Mouse (Mus musculus) WW6 (cell line): ENCODE data around the gene Stx8.

Experiments
- DNase-seq: peaks from one replicate; pipeline ENCODE4 v3.0.0-alpha.2; 2013; ENCODE audit warnings: low read depth, low spot score

Stx8 gene

DNA sequence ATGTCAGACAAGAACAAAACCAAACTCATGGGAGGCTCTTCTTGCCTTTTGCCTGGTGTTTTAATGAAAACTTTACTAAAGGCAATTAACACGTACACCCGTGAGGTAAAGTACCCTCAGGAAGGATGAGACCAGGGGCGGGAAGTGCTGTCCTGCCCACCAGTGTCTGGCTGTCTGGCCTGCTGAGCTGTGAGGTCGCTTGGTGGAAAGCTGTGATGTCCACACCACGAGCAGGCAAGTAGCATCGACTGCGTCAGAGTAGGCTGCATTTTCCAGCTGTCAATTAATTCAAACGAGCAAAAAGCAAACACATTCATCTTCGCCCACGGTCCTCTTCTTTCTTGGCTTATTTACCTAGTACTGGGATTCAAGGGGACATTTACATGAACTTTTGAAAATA is 232.7 kb downstream of the Stx8 start:
- DNase-seq: no peak

GRCm38 (mm10) chr11:68199103-68199502 is 233.1 kb downstream of the Stx8 start:
- no peak for DNase-seq

DNA sequence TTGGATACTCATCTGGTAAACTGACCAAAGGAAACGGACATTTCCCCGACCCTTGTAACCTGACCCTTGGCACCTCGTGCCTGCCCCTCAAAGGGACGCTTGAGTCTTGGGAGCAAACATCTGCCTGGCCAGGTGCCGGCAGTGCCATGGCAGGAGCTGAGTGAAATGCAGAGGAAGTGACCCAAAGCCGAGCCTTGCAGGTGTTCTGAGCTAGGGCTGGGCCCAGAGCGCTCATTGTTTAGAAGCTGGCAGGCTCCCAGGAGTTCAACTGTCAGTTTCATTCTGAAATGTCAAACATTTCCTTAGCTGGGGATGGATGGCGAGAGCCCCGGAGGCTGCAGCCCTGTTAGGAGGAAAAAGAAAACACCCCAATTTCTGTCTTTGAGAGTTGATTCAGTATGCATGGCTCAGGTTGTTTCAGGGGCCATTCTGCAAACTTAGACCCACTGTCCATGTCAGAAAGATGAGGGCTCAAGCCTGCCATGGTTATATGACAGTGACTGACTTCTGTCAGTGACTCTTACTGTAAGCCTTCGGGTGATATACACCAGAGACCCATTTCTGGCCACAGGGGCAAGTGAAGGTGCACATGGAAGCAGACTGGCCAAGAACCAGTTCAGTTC is 233.9 kb downstream of the Stx8 start:
- DNase-seq: no peak

DNA sequence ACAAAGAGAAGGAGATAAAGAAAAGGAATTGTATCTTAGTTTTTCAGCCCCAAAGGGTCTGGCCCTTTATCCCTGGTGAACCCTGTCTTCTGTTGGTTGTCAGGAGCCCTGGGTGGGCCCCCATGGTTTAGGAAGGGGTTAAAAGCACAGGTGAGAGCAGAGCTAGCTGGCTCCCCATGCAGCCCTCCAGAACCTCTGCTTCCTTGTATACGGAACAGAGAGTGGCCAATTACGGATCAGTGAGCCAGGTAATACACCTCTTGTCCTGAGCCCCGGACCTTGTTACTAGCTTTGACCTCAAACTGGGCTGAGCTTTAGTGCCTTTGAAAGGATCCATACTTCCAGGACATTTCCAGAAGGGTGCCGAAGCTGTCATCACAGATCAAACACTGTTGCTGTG is 234.5 kb downstream of the Stx8 start:
- DNase-seq: no peak

DNA sequence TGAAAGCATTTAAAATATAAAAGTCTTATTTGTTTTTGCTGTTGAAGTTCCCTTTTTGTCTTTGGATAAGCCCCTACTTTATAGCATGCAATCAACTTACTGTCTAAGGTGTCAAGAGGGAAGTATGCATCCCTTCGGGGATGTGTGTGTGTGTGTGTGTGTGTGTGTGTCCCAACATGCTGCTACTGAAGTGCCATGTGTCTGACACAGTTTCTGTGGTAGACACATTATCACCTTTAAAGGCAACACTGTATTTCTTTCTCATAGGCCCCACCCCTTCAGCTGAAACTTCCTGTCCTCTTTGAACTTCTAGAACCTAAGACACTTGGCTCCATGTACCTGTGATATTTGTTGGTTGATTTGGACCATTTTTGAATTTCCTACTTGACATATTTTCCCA is 235.1 kb downstream of the Stx8 start:
- no peak for DNase-seq

DNA sequence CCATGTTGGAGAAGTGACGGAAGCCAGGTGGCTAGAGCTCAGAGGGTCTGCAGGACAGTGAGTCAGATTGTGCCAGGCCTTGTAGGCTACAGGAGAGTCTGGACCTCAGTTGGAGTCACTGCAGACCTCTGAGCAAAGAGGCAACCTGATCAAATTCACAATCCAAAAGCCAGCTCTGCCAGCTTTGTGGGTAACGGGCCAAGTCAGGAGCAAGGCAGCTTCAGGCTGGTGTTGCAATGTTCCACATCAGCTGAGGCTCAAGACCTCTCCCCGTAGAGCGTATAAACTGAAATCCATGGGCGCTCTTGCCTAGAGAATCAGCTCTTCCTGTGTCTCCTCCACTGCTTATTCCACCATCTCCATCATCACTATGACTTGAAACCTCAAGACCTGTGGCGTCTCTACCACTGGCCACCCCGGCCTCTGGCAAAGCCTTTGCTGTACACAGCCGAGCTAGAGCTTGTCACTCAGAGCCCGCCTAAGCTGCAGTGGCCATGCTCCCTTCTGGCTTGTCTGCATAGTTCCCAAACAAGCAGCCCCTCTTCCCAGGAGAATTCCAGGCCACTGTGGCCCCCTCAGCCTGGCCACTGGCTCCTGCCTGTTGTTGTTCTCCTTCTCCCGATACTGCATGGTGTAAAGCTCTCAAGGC is 235.9 kb downstream of the Stx8 start:
- no peak for DNase-seq

DNA sequence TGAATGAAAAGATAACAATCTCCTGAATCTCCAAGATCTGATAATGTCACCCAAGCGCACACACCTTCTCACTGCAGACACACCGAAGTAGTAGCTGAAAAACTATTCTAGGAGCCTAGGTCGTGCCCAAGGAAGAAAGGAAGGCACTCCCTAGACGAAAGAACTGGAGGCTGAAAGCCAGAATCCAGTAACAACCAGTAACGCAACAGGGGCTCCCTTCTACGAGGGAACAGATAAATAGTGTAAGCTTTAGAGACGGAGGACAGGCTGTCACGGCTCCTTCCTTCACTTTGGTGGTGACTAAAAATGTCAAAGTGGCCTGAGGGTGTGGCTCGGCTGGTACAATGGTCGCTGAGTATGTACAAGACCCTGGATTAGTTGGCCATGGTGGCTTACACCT is 236.6 kb downstream of the Stx8 start:
- no peak for DNase-seq

DNA sequence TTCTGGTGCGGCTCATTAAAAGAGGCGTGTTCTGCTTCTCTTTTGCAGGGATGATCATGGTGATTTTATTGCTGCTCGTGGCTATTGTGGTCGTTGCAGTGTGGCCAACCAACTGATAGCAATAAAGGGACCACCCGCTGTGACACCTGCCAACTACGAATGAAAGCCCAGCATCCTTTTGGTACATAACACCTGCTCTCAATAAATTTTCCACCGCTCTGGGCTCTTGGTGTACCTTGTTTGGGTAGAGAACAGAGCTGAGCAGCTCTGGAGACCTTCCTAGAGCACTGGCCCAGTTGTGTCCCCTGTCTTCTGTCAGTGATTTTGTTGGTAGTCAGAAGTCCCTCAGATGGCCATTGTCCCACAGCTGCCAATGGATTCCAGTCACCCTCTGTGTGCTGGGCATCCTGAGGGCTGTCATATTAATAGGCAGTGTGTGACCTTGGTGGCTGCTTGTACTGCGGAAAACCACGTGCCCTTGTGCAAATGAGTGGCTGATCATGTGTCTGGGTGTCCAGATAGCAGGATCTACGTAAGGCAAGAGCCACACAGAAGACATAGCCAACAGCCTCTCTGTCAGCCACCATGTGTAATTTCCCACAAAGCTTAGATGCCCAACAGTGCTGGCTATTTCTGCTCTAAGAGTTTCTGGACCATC is 237.8 kb downstream of the Stx8 start:
- no peak for DNase-seq

DNA sequence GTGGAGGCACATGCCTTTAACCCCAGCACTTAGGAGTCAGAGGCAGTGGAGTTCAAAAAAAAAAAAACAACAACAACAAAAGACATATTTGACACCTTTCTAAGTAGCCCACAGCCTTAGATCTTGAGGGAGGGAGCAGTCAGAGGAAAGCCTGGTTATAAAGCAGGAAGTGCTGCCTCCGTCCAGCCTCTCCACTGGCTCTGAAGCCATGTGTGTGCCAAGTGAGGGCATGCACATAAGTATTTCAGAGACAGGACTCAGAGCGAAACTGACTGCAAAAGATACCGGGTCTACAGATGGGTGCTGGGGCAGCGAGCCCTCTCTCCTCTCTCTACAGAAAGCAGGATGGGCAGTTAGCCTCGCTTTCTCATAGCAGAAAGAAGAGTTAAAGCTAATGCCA is 238.4 kb downstream of the Stx8 start:
- DNase-seq: no peak

GRCm38 (mm10) chr11:68205572-68206229 is 239.7 kb downstream of the Stx8 start:
- DNase-seq: no peak

DNA sequence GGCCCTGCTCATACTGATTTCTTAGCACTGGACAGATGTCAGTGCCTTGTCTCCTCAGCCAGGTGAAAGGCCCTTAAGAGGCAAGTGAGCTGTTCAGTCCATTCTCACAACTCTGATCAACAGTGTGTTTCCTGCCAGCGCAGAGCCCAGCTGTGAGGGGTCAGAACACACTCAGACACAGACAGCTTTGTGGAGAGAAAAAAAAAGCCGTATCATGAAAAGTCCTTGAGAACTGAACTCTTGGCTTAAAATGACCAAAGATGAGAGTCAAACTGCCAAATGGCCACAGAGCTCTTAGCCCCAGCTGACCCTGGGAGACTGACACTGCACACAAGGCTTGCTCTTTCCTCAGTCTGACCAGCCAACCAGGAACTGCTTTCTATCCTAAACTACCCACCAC is 242.0 kb downstream of the Stx8 start:
- DNase-seq: no peak

GRCm38 (mm10) chr11:68208582-68208981 is 242.6 kb downstream of the Stx8 start:
- no peak for DNase-seq

- no peak for DNase-seq
Measured at GRCm38 (mm10) chr11:68209506-68209905, 243.5 kb downstream of the Stx8 start.

DNA sequence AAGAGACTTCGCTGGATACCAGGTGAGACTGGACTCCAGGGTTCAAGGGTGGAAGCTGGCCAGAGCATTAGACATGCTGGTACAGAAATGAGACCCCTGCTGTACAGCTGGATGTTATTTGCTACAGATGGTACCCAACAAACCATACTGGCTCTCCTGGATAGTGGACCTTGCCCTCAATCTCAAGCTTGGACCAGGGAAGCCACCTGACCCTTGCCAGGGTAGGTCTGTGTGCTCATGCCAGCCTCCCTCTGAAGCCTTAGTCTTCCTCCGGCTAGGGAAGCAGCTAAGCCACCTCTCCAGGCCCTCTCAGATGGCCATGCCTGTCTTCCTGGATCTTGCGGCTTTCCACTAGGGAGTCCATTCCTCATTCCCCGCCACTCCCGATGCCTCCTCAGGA is 244.7 kb downstream of the Stx8 start:
- no peak for DNase-seq

GRCm38 (mm10) chr11:68211924-68212578 is 246.1 kb downstream of the Stx8 start:
- no peak for DNase-seq

DNA sequence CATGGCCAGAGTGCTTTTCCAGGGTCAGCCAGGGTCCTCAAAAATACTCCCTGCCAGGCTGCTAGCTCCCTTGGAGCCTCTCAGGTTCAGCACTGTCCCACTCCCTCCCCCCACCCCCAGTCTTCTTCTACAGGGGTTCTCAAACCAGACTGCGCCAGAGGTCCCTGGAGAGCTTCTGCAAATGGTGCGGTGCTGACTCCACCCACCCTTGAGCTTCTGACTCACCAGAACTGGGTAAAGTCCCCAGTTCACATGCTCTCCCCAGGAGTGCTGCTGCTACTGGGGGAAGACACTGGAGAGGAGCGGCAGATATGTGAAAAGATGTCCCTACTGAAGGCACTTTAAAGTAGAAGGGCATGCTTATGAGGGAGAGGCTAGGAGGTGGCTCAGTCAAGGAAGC is 247.9 kb downstream of the Stx8 start:
- DNase-seq: no peak

DNA sequence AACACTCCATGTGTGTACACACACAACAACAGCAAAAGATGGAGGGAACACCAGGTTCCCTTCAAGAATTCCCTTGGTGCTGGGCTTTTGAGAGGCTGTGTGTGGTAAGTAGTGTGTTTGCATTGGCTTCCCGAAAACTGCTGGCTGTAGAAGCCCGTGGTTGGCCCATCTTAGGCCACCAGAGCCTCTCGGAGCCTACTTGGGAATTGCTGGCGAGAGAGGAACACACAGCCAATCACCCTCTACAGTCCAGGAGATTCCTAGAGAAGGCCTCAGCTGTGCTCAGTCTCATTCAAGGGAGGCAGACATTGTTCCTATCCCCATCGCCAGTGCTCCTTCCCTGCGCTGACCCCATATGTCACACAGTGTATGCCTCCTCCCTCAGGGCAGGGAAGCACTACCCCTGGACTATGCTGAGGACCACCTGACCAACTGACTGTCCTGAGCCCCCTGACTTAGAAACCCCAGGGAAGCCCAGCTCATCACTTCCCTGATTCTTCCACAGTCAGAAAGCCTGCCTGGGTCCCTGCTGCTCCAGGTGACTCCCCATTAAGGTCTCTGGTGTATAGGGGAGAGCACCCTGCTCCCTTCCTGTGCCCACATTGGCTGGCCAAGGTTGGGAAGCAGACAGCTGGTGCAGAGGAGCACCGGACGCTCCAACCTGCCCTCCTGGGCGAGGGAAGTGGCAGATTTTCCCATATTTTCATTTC is 248.7 kb downstream of the Stx8 start:
- DNase-seq: no peak

- no peak for DNase-seq
Measured at GRCm38 (mm10) chr11:68215206-68215912, 249.4 kb downstream of the Stx8 start.

DNA sequence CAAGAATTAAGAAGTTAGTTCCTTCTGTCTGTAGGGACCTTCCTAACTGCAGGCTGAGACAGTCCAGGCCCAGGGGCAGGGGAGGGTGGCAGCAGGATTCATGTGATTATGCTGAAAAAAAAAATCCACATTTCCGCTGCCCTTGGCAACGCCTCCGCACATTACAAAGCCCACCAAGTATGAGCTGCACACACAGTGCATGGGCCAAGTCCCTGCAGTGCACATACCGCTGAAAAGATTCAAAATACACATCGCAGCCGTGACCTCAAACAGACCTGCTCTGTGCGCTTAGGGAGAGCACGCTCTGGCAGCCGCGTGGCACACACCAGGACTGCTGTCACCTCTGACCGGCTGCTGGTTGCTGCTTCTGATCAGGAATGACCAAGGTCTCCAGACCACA is 250.0 kb downstream of the Stx8 start:
- no peak for DNase-seq

- no peak for DNase-seq
Measured at GRCm38 (mm10) chr11:68220733-68221132, 254.7 kb downstream of the Stx8 start.

DNA sequence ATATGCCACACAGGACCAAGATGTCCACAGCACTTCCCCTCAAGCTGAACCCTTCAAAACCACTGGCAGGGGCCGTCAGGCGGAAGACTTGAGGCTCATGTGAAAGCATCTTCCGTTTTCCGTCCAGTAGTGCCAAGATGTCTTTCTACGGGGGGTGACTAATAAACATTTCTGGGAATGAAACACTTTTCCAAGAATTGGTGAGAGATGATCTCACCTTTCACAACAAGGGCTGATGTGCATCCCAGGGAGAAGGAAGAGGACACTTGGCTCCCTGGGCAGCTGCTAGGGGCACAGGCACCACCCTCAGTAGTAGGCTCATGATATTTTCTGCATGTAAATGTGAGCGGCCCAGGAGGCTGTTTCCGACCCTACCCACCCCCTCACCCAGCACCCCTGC is 256.2 kb downstream of the Stx8 start:
- no peak for DNase-seq
